Mouse (Mus musculus): ENCODE data around the gene Btg2. TPM values are rescaled to one million over a fixed set of nuclear protein-coding genes. Genes with fewer than 3 reads are reported as not detected.

Gene Btg2
- polyA plus RNA-seq, 1 experiment: 11.9 TPM

DNA sequence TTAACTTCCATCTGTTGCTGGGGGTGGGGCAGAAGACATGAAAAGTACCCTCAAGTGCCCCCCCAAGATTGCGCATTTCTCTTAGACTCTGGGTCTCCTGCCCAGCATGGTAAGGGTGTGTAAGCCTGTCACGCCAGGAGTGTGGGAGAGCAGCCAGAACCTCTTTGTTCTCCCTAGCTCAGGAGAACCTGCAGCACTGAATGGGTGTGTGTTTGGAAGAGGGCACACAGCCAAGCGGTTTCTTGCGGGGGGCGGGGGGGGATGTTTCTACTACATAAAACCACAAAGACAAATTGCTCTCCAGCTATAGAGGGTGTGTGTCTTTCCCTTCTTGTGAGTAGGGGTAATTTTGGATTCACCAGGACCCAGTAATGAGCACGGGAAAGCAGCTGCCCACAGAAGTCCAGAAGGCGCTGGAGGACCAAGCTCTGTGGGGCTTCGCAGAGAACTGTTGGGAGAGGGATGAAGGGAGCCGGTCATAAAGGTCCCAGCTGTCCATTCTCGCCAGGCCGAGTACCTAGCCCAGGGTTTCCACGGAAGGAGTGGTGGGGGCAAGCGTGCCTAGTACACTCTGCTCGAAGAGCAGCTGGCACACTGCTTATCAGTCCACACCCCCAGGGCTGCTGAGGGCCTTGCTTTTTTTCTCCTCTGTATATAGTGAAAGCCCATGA is 17.5 kb upstream of the Btg2 start:
- Histone ChIP-seq H3K4me3 (replicated peaks; ENCODE audit: insufficient read depth, low read depth, low read length) (no peak overlapping the region), H3K27ac (ENCODE audit: insufficient read depth, low read length) (no peak overlapping the region), H3K4me1 (ENCODE audit: control insufficient read depth, insufficient read depth, low read length) (peaks cover 29% of the 10 kb centered on the region), H3K27me3 (ENCODE audit: control insufficient read depth, insufficient read depth, low read length) (no peaks in the 10 kb centered on the region)
- DNase-seq: no peak
- 45% methylated on average over 14 of the region's 14 CpGs for WGBS
- TF ChIP-seq CTCF (IDR thresholded peaks at IDR 0.05; ENCODE audit: borderline replicate concordance, insufficient read depth, low read depth, low read length) (no peak), POLR2A (IDR thresholded peaks at IDR 0.05; ENCODE audit: borderline replicate concordance, insufficient read depth, low read length) (no peak)

DNA sequence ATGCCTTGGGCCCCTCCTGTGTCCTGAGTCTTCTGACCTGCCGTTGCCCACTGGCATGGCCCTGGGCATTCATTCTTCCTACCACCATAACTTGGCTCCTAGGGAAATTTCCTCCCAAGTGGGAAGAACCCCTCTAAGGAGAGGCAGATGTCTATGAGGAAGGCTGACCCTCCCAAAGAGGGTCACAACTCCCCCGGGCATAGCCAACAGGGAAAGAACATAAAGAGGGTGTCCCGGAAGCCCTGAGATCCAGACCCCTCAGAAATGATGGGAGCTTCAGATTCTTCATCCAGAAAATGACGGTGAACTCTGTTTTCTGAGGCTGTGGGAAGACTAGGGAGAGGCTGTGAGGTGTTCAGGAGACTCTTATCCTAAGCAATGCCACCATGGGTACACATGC is 16.8 kb upstream of the Btg2 start:
- no peak overlapping the region for H3K27ac ChIP-seq (ENCODE audit: insufficient read depth, low read length)
- H3K27me3 ChIP-seq (ENCODE audit: control insufficient read depth, insufficient read depth, low read length): no peaks in the 10 kb centered on the region
- TF ChIP-seq CTCF (IDR thresholded peaks at IDR 0.05; ENCODE audit: borderline replicate concordance, insufficient read depth, low read depth, low read length) (no peak), POLR2A (IDR thresholded peaks at IDR 0.05; ENCODE audit: borderline replicate concordance, insufficient read depth, low read length) (no peak)
- no peak for DNase-seq
- no peak overlapping the region for H3K4me3 ChIP-seq (replicated peaks; ENCODE audit: insufficient read depth, low read depth, low read length)
- WGBS: 61% methylated on average over 4 of the region's 4 CpGs
- peaks cover 29% of the 10 kb centered on the region for H3K4me1 ChIP-seq (ENCODE audit: control insufficient read depth, insufficient read depth, low read length)

DNA sequence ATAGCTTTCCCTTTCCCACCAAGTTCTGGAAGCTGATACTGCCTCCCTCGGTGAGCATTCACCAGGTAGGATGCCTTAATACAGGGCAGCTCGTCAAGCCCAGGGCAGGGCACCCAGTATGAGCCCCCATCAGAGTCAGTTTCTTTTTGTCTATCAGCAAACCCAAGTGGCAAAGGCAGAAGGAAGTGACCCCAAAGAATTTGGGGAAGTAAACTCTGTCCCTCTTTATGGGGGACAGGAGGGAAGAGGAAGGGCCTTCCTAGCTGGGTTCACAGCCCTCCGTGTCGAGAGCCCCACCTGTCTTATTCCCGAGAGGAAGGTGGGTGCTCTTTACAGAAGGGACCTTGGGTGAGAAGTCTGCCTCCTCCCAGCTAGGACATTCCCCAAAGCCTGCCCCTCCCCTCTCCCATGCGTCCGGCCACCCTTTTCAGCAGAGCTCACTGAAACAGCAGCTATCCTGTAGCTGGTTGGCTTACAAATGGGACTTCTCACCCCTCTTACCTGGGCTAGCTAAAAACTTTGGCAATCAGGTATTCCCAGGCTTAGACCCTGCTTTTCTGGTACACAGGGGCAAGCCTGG is 16.2 kb upstream of the Btg2 start:
- 88% methylated on average over 7 of the region's 7 CpGs for WGBS
- no peak overlapping the region for H3K27ac ChIP-seq (ENCODE audit: insufficient read depth, low read length)
- DNase-seq: no peak
- peaks cover 29% of the 10 kb centered on the region for H3K4me1 ChIP-seq (ENCODE audit: control insufficient read depth, insufficient read depth, low read length)
- no peaks in the 10 kb centered on the region for H3K27me3 ChIP-seq (ENCODE audit: control insufficient read depth, insufficient read depth, low read length)
- no peak overlapping the region for H3K4me3 ChIP-seq (replicated peaks; ENCODE audit: insufficient read depth, low read depth, low read length)
- TF ChIP-seq POLR2A (IDR thresholded peaks at IDR 0.05; ENCODE audit: borderline replicate concordance, insufficient read depth, low read length) (no peak), CTCF (IDR thresholded peaks at IDR 0.05; ENCODE audit: borderline replicate concordance, insufficient read depth, low read depth, low read length) (no peak)

DNA sequence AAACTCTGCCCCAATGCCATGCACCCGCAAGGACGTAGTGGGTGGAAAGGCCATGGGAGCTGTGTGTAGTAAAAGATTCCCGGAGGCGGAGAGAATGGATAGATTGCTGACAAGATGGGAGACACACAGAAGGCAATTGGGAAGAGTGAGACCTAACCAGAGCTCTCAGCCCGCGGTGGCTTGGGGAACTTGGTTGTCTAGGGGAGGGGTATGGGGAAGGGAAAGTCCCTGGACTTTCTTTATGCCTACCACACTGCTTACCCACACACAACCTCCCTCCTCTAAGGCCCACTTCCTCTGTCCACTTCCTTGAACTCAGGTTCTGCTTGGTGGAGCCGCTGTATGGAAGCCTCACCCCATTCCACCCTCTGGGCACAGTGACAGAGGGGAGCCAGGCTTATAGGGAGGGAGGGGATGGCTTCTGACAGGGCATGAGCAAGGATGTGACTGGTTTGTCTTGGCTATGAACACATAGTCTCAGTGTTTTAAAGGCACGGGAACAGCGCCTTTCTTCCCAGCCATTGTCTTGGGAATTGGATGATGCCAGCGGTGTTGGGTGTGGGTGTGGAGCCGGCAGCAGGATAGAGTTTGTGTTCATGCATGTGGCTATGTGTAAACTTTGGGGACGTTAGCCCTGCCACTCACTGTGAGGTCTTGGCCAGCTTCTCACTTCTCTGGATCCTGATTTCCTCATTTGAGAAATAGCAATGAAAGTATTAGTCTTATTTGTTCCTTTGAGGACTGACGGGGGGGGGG is 15.0 kb upstream of the Btg2 start:
- H3K4me1 ChIP-seq (ENCODE audit: control insufficient read depth, insufficient read depth, low read length): peaks cover 29% of the 10 kb centered on the region
- 77% methylated on average over 13 of the region's 13 CpGs for WGBS

DNA sequence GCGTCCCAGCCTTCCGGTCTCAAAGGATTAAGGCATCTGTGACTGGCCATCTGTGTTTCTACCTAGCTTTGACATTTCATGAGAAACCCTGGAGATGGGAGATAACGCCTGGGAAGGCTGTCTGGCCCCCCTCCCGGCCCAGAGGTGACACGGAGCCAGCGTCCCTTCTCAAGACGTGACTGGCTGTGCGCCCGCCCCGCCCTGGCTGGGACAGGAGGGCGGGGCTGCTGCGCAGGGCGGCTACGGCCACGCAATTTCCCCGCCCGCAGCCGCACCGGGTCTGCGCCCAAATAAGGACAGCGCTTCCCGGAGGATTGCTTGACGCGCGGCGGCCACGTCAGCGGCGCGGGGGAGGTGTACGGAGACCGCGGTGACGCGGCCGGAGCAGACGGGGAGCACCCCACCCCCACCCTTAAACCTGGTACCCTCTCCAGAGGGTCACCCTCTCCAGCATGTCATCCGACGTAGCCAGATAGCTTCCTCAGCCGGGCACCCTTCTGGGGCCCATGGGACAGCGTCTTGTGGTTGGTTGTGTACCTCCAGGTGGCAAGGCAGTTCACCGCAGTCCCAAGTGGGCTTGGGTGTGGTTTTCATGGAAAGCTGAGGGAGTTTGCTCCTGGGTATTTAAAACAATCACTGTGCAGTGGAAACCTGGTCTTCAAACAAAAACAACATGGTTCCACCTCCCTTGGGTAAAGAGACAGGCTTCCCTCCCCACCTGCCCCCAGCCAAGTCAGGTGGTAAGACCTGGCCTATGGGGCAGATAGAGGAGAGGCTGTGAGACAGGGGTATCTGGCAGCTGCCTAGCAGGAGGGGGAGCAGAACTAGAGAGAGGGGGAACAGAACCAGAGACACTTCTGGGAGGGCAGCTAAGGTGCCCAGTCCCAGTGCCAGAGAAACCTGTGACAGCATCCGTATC is 14.2 kb upstream of the Btg2 start:
- 2% methylated on average over 43 of the region's 43 CpGs for WGBS
- Histone ChIP-seq H3K27me3 (ENCODE audit: control insufficient read depth, insufficient read depth, low read length) (no peaks in the 10 kb centered on the region), H3K4me1 (ENCODE audit: control insufficient read depth, insufficient read depth, low read length) (peaks cover 22% of the 10 kb centered on the region), H3K4me3 (replicated peaks; ENCODE audit: insufficient read depth, low read depth, low read length) (peak overlapping the region; percentile 92), H3K27ac (ENCODE audit: insufficient read depth, low read length) (peak overlapping the region; percentile 97)
- TF ChIP-seq POLR2A (IDR thresholded peaks at IDR 0.05; ENCODE audit: borderline replicate concordance, insufficient read depth, low read length) (peak; percentile 76), CTCF (IDR thresholded peaks at IDR 0.05; ENCODE audit: borderline replicate concordance, insufficient read depth, low read depth, low read length) (no peak)
- peak; percentile 92 to 95 for DNase-seq

More for the DNA sequence above, 15.0 kb upstream of the Btg2 start:
- Histone ChIP-seq H3K4me3 (replicated peaks; ENCODE audit: insufficient read depth, low read depth, low read length) (no peak overlapping the region), H3K27ac (ENCODE audit: insufficient read depth, low read length) (peak overlapping the region; percentile 97), H3K27me3 (ENCODE audit: control insufficient read depth, insufficient read depth, low read length) (no peaks in the 10 kb centered on the region)
- no peak for TF ChIP-seq POLR2A (IDR thresholded peaks at IDR 0.05; ENCODE audit: borderline replicate concordance, insufficient read depth, low read length)
- TF ChIP-seq CTCF (IDR thresholded peaks at IDR 0.05; ENCODE audit: borderline replicate concordance, insufficient read depth, low read depth, low read length): no peak
- DNase-seq: no peak

DNA sequence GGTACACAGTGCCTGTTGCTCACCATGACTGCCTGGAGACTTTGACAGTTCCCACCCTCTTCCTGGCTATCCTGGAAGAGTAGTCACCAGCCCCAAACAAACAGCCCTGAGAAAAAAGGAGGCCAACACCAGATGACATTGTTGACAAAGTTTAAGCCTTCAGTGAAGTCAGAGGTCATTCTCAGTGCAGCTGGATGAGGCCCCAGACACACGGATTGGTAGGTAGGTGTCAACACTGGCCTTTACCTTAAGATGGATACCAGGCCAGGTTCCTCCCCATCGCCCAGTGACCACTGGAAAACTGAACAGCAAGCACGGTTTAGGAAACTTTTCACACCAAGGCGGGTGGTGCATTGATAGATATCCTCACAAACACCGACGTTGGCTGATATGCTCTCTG is 13.4 kb upstream of the Btg2 start:
- peaks cover 22% of the 10 kb centered on the region for H3K4me1 ChIP-seq (ENCODE audit: control insufficient read depth, insufficient read depth, low read length)
- H3K27me3 ChIP-seq (ENCODE audit: control insufficient read depth, insufficient read depth, low read length): no peaks in the 10 kb centered on the region
- TF ChIP-seq CTCF (IDR thresholded peaks at IDR 0.05; ENCODE audit: borderline replicate concordance, insufficient read depth, low read depth, low read length) (no peak), POLR2A (IDR thresholded peaks at IDR 0.05; ENCODE audit: borderline replicate concordance, insufficient read depth, low read length) (no peak)
- WGBS: 44% methylated on average over 6 of the region's 6 CpGs
- no peak for DNase-seq
- peak overlapping the region; percentile 97 for H3K27ac ChIP-seq (ENCODE audit: insufficient read depth, low read length)
- peak overlapping the region; percentile 52 for H3K4me3 ChIP-seq (replicated peaks; ENCODE audit: insufficient read depth, low read depth, low read length)

DNA sequence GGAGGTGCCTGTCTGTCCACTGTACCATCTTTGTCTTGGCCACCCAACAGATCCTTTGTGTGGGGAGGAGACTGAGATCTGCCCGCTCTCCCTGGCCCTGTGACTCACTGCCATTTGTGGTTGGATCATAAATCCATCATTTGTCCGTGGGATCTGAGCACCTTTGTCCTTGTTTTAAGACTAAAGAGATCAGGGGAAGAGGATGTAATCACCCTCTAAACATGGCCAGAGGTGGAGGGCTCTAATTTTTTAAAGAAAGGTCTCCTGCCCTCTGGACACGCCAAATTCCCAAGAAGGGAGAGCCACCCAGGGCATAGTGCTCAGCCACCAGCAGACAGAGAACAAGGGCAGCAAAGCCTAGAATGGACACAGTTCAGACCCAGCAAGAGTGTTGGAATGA is 12.9 kb upstream of the Btg2 start:
- H3K4me3 ChIP-seq (replicated peaks; ENCODE audit: insufficient read depth, low read depth, low read length): no peak overlapping the region
- peak overlapping the region; percentile 97; the same call in 1 of the 2 replicates for H3K27ac ChIP-seq (ENCODE audit: insufficient read depth, low read length)
- no peak for TF ChIP-seq POLR2A (IDR thresholded peaks at IDR 0.05; ENCODE audit: borderline replicate concordance, insufficient read depth, low read length)
- TF ChIP-seq CTCF (IDR thresholded peaks at IDR 0.05; ENCODE audit: borderline replicate concordance, insufficient read depth, low read depth, low read length): no peak
- WGBS: 91% methylated on average over 3 of the region's 3 CpGs
- no peak for DNase-seq
- H3K4me1 ChIP-seq (ENCODE audit: control insufficient read depth, insufficient read depth, low read length): peaks cover 27% of the 10 kb centered on the region
- no peaks in the 10 kb centered on the region for H3K27me3 ChIP-seq (ENCODE audit: control insufficient read depth, insufficient read depth, low read length)

Measured in cerebellum, adult 2 months (tissue).